Mouse (Mus musculus): Measurements from ENCODE around the gene AU021092.

The AU021092 gene

DNA sequence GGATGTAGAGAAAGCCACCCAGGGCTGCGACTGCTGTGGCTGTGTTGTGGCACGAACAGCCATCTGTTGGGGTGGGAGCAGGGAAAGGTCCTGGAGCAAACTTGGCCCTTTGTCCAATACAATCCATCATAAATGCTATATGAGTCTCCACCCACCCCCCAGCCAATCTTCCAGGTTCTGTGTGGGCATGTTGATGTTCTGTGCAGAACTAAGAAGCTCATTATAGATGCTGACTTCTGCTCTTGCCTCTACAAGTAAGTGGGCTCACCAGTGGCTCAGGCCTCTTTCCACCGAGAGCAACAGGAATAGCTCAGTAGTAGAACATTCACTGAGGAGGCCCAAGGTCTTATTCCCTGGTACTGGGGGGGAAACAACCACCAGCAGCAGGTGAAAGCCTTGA is 9.9 kb downstream of the AU021092 start:
- DNase-seq: no peak

DNA sequence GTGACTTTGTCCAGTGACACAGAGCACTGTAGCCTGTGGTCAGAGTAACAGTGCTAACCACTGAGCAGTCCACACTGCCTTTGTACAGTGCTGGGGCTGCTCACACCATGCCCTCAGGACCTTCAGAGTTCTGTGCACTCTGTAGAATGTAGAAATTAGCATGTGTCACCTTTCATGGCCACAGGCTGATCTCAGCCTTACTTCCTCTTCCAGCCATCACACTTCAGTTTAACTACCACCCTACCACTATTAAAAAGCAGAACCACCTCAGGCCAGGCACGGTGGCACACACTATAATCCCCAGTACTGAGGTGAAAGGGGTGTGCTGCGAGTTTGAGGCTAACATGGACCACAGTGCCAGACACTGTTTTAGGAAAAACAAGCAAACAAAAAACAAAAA is 11.7 kb downstream of the AU021092 start:
- no peak for DNase-seq

DNA sequence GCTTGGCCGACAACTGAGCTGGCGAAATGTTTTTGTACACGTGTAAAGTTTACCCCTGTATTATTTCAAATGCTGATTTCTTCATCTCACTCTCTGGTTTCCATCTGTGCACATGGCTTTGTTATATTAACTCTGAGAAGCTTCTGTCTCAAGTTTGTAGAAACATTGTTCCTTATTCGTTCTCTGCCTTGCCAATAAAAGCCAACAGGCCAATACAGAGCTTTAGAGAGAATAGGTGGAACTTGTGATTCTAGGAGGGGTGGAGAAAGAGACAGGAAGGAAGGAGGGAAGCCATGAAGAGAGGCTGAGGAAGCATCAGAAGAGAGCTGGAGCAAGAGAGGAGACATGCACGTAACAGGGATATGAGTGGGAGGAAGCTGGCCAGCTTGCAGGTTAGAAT is 16.0 kb downstream of the AU021092 start:
- no peak for DNase-seq

DNA sequence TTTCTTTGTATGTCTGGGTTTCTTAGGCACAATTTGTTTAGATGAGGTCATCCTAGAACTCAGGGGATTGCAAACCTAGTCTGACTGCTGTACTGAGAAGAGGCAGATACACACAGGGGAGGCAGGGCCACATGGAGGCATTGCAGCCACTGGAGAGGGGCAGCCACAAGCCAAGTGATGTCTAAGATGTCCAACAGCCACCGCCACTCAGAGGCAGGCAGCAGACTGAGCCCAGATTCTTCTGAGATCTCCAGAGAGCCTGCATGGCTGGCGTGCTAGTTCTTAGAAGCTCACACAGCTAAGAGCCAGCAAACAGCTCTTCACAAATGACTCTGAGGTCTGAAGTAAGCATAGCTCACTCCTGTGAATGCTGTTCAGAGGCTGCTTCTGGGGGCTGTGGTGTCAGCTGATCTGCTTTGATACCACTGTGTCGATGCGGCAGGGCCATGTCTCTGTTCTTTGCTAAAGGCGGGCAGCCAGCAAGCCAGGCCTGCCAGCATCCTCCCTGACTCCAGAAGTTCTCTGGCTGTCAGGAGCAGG is 16.6 kb downstream of the AU021092 start:
- no peak for DNase-seq

DNA sequence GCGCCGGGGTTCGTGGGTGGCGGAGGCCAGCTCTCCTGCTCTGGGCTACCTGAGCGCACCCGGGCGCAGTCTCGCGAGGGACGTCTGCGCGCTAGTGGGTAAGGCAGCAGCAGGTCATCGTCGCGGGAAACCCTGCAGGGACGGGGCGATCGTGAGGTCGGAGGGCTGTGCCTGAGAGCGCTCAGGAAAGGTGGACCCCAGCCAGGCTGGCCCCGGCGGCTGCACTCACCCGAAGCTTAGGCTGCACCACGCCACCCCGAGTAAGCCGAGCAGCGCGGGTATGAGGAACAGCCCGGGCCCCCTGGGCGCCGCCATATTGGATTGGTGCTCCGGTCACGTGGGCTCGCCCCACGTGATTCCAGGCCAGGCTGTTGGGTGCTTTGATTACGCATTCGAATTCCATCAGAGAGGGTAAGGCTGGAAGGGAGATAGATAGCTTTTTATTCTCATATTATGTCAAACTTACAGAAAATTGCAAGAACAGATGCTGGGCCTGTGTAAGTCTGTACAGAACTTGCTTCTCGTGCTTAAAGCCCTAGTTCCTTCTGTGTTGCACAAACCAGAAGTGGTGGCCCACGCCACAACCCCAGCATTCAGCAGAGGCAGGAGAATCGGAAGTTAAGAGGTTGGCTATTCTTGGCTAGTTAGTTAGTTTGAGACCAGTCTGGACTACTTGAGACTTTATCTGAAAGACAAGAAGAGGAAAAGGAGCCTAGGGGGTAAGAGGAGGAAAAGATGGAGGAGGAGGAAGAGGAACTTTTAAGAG is 18.2 kb downstream of the AU021092 start, which contains the start of gene Nagpa:
Nagpa (minus strand) TSS at position 345 of the 766 bp plus-strand sequence.
- DNase-seq: peak; percentile 78 to 83

DNA sequence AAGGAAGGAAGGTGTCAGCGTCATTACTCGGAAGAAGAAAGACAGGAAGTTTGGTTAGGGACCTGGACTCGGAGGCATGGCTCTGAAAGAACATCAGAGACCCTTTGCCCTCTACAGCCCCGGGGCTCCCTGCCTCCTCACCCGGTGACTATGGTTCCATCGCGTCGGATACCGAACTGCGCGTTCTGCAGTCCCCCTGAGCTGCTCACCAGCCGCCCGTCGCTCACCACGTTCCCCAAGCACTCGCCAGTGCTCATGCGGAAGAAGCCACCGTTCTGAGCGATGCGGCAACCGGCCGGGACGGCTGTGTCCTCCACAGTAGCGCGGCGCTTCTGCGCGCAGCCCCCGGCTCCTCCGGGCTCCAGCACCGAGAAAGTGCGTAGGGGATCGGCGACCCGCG is 18.9 kb downstream of the AU021092 start:
- DNase-seq: peak in 1 of 2 experiments; percentile 27

DNA sequence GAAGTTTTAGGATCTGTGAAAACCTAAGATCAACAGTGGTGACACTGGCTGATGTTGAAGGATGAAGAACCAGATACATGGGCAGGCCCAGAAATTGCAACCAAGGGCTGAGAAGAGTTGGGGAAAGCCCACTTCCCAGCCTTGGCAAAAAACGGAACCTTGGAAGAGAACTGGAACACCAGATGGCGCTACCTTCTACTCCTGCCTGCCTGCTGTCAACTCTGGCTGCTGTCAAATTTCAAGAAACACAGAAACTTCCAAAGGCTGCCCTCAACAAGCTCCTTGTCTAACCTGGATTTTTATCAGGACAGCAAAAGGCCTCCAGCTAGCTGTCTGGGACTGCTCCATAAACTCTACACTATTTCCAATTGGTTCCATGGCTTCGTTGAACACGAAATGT is 19.4 kb downstream of the AU021092 start:
- peak; percentile 52 to 62 for DNase-seq

DNA sequence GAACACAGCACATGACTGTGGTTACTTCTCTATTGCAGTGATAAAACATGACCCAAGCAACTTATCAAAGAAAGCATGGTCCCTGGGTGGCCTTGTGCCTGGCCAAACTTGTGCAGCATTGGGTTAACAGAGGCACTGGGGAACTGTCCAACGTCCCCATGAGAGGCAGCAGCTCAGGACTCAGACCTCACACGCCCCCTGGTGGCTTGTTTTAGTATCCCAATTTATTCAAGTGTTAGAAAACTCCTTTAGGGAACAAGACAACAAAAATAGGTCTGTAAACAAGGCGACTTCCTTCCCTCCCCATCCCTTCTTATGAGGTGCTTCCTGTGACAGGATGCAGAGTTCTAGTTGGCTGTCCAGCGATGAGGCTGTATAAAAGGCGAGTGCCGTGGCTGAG is 27.0 kb downstream of the AU021092 start:
- DNase-seq: peak; percentile 57 to 72

DNA sequence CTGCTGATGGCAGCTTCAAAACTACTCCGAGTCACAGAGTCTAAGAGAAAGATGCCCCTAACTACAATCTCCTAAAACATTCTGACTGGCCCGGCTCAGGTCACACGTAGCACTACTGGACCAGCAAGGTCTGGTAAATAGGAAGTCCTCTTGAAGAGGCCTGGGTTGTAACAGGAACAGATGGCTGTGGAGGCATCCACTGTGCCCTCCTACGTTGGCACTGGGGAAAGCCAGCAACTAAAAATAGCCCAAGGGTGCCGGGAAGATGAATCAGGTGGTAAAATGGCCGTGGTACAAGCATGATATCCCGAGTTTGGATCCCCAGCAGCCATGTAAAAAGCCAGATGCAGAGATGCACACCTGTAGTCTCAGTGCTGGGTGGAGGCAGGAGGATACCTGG is 35.9 kb downstream of the AU021092 start:
- peak; percentile 63 to 75 for DNase-seq

DNA sequence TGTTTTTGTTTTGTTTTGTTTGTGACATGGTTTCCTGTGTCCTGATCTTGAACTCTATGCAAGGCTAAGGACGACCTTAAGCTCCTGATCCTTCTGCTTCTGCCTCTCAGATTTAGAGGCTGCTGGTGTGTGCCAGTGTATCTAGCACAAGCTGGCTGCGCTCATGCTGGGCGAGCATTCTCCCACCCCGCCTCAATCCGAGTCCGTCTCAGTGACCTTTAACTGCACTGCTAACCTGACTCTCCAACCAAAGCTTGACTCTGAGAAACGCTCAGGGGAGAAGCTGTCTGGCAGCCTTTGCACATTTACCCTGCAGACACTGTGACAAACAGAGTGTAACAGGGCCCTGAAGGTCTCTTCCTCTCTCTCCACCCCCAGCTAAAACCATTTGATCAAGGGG is 36.4 kb downstream of the AU021092 start:
- DNase-seq: no peak

DNA sequence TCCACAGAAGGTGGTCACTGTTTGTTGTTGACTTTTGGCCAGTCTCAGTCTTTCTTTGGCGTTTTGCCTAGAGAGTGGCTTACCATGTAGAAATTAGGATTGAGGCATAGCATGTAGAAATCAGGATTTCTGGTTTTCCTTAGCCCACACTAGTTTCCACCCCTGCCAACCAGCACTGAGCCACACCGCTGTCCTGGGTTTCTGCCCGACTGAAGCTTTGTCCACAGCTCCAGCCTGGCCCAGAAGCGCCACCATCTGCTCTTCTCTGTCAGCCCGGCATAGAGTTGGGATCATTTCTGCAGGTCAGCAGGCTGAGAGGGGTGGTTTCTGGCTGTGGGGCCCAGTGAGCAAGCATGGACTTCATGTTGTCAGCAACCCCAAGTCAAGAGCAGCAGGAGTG is 37.1 kb downstream of the AU021092 start:
- peak; percentile 59 to 60 for DNase-seq

DNA sequence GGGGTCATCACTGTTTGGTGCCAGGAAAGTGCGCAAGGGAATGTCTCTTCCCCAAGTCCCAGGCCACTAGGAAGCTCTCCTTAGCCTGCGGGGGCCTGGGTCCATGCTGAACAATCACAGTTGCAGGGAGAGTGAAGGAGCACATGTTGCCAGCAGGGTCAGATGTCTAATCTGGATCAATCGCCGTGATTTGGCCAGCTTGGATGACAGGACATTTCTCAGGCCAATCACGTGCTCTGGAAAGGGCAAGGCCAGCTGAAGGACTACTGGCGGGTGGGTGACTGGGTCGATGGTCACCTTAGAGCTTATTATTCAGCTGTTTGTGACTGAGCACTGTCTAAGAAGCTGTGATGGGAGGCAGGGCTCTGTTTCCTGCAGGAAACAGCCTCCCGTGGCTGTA is 38.0 kb downstream of the AU021092 start:
- DNase-seq: no peak

DNA sequence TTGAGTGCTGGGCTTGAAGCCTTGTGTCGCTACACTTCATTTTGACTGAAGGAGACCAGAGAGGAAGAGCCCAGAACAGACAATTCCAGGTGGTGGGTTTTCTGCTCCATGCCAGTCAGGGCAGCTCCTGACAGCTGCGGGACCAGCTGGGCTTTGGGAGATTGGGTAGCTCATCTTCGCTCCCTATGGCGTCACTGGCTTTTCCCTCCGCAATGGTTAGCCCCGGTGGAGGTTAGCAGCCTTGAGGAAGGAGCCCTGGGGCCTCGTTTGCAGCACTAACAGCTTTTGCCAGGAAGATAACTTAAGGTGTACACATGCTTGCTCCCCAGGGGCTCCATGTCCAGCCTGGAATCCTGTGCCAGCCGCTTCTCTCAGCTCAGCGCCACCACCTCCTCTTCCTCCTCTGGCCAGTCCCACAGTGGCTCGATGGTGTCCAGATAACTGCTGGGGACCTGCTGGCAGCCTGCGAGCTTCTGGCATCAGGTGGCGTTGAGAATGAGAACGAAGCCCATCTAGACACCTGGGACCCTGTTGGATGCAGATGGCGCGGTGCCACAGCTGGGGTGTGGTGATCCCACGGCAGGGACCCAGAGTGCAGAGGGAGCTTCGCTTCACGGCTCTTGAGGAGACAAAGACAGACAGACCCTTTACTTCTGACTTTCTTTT is 38.7 kb downstream of the AU021092 start:
- peak; percentile 33 to 49 for DNase-seq

DNA sequence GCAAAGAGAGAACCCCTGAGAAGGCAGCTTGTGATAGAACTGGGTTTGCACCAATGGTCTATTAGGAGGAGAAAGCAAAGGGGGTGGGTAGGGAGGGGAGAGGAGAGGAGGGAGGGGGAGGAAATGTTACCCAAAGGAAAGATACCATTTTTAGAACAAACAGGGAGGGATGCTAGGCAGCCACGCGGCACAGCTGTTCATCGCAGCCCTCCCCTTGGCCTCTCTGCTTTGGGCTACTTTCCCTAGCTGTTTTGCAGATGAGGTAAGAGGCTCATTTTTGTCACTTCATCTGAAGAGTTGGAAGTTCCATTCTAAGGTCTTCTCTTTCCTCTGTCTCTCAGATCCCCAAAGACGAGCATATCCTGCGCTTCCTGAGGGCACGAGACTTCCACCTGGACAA is 49.5 kb downstream of the AU021092 start:
- no peak for DNase-seq

DNA sequence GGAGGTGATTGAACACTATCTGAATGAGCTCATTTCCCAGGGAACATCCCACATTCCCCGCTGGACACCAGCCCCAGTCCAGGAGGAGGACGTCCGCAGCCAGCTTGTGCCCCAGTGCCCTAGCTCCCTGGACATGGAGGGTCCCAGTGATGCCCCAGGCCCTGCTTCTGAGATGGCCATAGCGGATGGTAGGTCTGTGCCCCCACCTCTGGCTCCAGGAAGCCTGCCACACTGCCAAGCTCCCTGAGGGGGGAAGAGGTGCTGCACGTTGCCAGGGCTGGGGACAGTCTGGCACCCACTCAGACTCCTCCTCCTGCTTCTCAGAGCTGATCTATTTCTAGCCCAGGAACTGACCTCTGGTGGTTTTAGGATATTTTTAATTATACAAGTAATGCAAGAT is 53.3 kb downstream of the AU021092 start:
- DNase-seq: peak in 1 of 2 experiments; percentile 23

DNA sequence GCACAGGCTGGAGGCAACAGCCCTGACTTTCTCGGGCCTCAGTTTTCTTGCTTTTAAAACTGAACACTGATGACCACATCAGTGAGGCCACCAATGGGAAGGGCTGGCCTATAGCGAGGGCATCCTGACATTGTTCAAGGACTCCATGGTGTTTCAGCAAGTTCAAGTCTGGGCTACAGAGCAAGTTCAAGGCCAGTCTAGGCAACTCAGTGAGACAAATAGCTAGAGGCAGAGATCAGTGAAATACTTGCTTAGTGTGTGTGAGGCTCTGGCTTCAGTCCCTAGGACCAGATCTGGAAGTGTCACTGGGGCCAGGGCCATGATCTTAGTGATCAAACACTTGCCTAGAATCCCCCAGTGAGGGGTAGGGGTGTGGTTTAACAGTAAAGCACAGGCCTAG is 54.1 kb downstream of the AU021092 start:
- DNase-seq: no peak

DNA sequence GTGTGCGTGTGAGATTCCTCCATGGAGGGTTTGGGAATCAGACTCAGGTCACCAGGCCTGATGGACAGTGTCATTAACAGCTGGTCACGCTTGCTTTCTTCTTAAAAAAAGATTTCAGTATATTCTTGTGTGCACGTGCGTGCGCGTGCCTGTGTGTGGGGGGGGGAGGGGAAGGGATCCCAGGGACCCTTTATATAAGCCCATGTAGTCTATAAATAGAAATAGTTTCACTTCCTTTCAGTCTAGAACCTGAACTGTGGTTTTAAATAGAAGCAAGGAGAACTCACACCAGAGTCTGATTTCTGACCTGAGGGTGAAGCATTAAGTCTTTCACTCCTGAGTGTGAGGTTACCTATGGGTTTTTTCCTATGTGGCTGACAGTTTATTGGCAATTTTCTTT is 57.8 kb downstream of the AU021092 start:
- no peak for DNase-seq

All from cerebellum, adult 18-20 months (tissue).